Mouse (Mus musculus) MEL (cell line): ENCODE results near the gene Grik5.

Source experiments
- CTCF ChIP-seq, 3 experiments: IDR thresholded peaks in 2 of 3; conservative IDR thresholded peaks in 1 of 3; 2 replicates each; pipeline ENCODE4 v1.5.1; 2011 to 2012; ENCODE audit warnings: low read length in 3 of 3, low read depth in 2 of 3, mild to moderate bottlenecking in 2 of 3, improper control_type of control experiment in 1 of 3, inconsistent platforms in 1 of 3, mixed read lengths in 1 of 3, moderate library complexity in 1 of 3; ENCODE audit not compliant: control insufficient read depth in 1 of 3, insufficient read depth in 1 of 3, poor library complexity in 1 of 3, severe bottlenecking in 1 of 3
- EP300 ChIP-seq, 2 experiments: IDR thresholded peaks; 2 replicates each; pipeline ENCODE4 v1.6.1; 2011; ENCODE audit warnings: improper control_type of control experiment in 2 of 2, low read length in 2 of 2, low read depth in 1 of 2, mild to moderate bottlenecking in 1 of 2
- GABPA ChIP-seq: IDR thresholded peaks from 2 replicates; pipeline ENCODE4 v1.6.1; 2012; ENCODE audit warnings: low read depth, mild to moderate bottlenecking, inconsistent platforms, low read length, improper control_type of control experiment, moderate library complexity
- MAX ChIP-seq: IDR thresholded peaks from 2 replicates; pipeline ENCODE4 v1.6.1; 2011; ENCODE audit warnings: low read length, improper control_type of control experiment
- POLR2A ChIP-seq, 2 experiments: IDR thresholded peaks; 2 replicates each; pipeline ENCODE4 v1.6.1; 2011 to 2012; ENCODE audit warnings: low read length in 2 of 2, mild to moderate bottlenecking in 2 of 2, control low read depth in 1 of 2, improper control_type of control experiment in 1 of 2, low read depth in 1 of 2, moderate library complexity in 1 of 2; ENCODE audit not compliant: control insufficient read depth in 1 of 2, insufficient read depth in 1 of 2, poor library complexity in 1 of 2
- POLR2AphosphoS5 ChIP-seq: IDR thresholded peaks from 2 replicates; pipeline ENCODE4 v1.6.1; 2012; ENCODE audit warnings: low read depth, borderline replicate concordance, mild to moderate bottlenecking, inconsistent platforms, low read length, moderate library complexity, mixed read lengths
- RAD21 ChIP-seq: IDR thresholded peaks from 2 replicates; pipeline ENCODE4 v1.6.1; 2011; ENCODE audit warnings: mild to moderate bottlenecking, low read depth, low read length, improper control_type of control experiment
- USF1 ChIP-seq: IDR thresholded peaks from 2 replicates; pipeline ENCODE4 v1.6.1; 2014; ENCODE audit warnings: low read depth, mild to moderate bottlenecking, inconsistent platforms, low read length, improper control_type of control experiment, moderate library complexity
- ZNF384 ChIP-seq: IDR thresholded peaks from 2 replicates; pipeline ENCODE4 v1.6.1; 2012; ENCODE audit warnings: low read depth, mild to moderate bottlenecking, inconsistent platforms, low read length, improper control_type of control experiment

DNA sequence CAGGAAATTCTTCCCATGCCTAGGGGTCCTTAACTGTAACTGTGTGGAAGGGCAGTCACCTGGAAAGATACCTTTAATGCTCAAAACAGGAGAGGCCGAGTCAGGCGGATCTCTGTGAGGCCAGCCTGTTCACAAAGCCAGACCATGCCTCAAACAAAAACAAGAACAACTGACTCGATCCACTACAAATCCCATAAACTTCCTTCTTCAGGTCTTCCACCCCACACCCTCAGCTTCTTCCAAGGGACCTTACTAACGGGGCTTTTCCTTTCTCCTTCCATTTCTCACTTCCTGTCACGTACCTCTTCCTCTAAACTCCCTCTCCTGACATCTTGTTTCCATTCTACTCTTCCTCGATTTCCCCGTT, 4.1 kb upstream of the Grik5 start:
- TF ChIP-seq CTCF (IDR thresholded peaks at IDR 0.05 in 2 of 3, conservative IDR thresholded peaks at IDR 0.05 in 1 of 3; ENCODE audit: control insufficient read depth in 1 of 3, insufficient read depth in 1 of 3, low read depth in 2 of 3, low read length in 3 of 3, poor library complexity in 1 of 3, severe bottlenecking in 1 of 3) (no peak), GABPA (no peak), POLR2AphosphoS5 (no peak), RAD21 (no peak), POLR2A (IDR thresholded peaks at IDR 0.05; ENCODE audit: control insufficient read depth in 1 of 2, insufficient read depth in 1 of 2, low read depth in 1 of 2, low read length in 2 of 2, poor library complexity in 1 of 2) (no peak), USF1 (no peak), ZNF384 (no peak), MAX (no peak), EP300 (IDR thresholded peaks at IDR 0.05; ENCODE audit: low read depth in 1 of 2, low read length in 2 of 2) (no peak)
